Mouse (Mus musculus) brown adipose tissue, adult 24 weeks (tissue): ENCODE data around the gene Smarca4. TPM values are rescaled to one million over a fixed set of nuclear protein-coding genes. Genes with fewer than 3 reads are reported as not detected.
A peak's percentile ranks its signal among the peaks of the same experiment; 100 is the strongest.
"Not testable (repeated sequence)": the region's sequence is repeated elsewhere in the genome, so short reads cannot be mapped to it uniquely, and the experiment has no call there.

Experiments
- H3K27ac ChIP-seq: fragments of 200-500 bp; replicated peaks from 2 replicates; pipeline ENCODE4 v1.5.1; 2012; ENCODE audit warnings: low read depth, mild to moderate bottlenecking, low read length
- H3K4me1 ChIP-seq: fragments of 200-500 bp; 2 replicates; pipeline ENCODE4 v1.6.1; 2012; ENCODE audit warnings: low read length, mixed read lengths; ENCODE audit not compliant: control insufficient read depth, insufficient read depth, insufficient read length
- H3K4me3 ChIP-seq: fragments of 200-500 bp; 2 replicates; pipeline ENCODE4 v1.5.1; 2012; ENCODE audit warnings: low read depth, mild to moderate bottlenecking, low read length, moderate library complexity; ENCODE audit not compliant: insufficient read depth
- polyA plus RNA-seq: library from polyadenylated mRNA; stranded (reverse); fragments of >200 nt; gene quantifications from 2 replicates; pipeline ENCODE4 v1.2.4, GENCODE M21; 2012; ENCODE audit not compliant: missing spikeins, insufficient read depth, insufficient read length

Smarca4 gene
- polyA plus RNA-seq, 1 experiment = 26.2 TPM

- H3K27ac ChIP-seq = peak within 1 kb of the TSS; percentile 68
- peaks cover 5% of the 10 kb centered on the region for H3K4me1 ChIP-seq
- peak within 1 kb of the TSS; percentile 90 for H3K4me3 ChIP-seq
Observed at GRCm38 (mm10) chr9:21592703-21593121, 23.3 kb upstream of the Smarca4 start, which contains the start of the genes Timm29 and Yipf2. Gene Timm29, plus strand, starts transcription at chr9:21592722. Gene Yipf2, minus strand, starts transcription at chr9:21592828.

GRCm38 (mm10) chr9:21593122-21593721 lies 22.7 kb upstream of the Smarca4 start:
- Histone ChIP-seq H3K4me1 (peaks cover 5% of the 10 kb centered on the region), H3K27ac (peak overlapping the region; percentile 68), H3K4me3 (peak overlapping the region; percentile 90)

- H3K27ac ChIP-seq, H3K4me1 ChIP-seq: not testable (repeated sequence)
- 0 out of 2 replicates have a peak overlapping the region, but pooled peaks have one; percentile 2 for H3K4me3 ChIP-seq
Observed at GRCm38 (mm10) chr9:21594350-21594749, 21.6 kb upstream of the Smarca4 start.

- H3K27ac ChIP-seq = no peak overlapping the region
- no peak overlapping the region for H3K4me3 ChIP-seq
- H3K4me1 ChIP-seq = peaks cover 5% of the 10 kb centered on the region
Observed at GRCm38 (mm10) chr9:21594838-21595237, 21.1 kb upstream of the Smarca4 start.

GRCm38 (mm10) chr9:21598198-21598597 lies 17.8 kb upstream of the Smarca4 start:
- Histone ChIP-seq H3K4me1 (no peaks in the 10 kb centered on the region; the same call in 1 of the 2 replicates), H3K4me3 (no peak overlapping the region), H3K27ac (no peak overlapping the region)

- no peak overlapping the region for H3K4me3 ChIP-seq
- no peaks in the 10 kb centered on the region for H3K4me1 ChIP-seq
Observed at GRCm38 (mm10) chr9:21600186-21600585, 15.8 kb upstream of the Smarca4 start.

GRCm38 (mm10) chr9:21601073-21601472 lies 14.9 kb upstream of the Smarca4 start:
- no peaks in the 10 kb centered on the region for H3K4me1 ChIP-seq

More at GRCm38 (mm10) chr9:21600186-21600585, 15.8 kb upstream of the Smarca4 start:
- no peak overlapping the region for H3K27ac ChIP-seq

GRCm38 (mm10) chr9:21601722-21602399 lies 14.1 kb upstream of the Smarca4 start:
- H3K27ac ChIP-seq = no peak overlapping the region
- no peaks in the 10 kb centered on the region for H3K4me1 ChIP-seq
- H3K4me3 ChIP-seq = no peak overlapping the region

More at GRCm38 (mm10) chr9:21601073-21601472, 14.9 kb upstream of the Smarca4 start:
- Histone ChIP-seq H3K4me3 (no peak overlapping the region), H3K27ac (no peak overlapping the region)

GRCm38 (mm10) chr9:21604119-21604518 lies 11.8 kb upstream of the Smarca4 start:
- Histone ChIP-seq H3K27ac (no peak overlapping the region), H3K4me1 (no peaks in the 10 kb centered on the region), H3K4me3 (no peak overlapping the region)

- Histone ChIP-seq H3K4me1 (no peaks in the 10 kb centered on the region), H3K4me3 (no peak overlapping the region), H3K27ac (no peak overlapping the region)
Observed at GRCm38 (mm10) chr9:21605865-21606264, 10.1 kb upstream of the Smarca4 start.

GRCm38 (mm10) chr9:21606648-21607047 lies 9.3 kb upstream of the Smarca4 start:
- Histone ChIP-seq H3K27ac (no peak overlapping the region), H3K4me3 (no peak overlapping the region), H3K4me1 (no peaks in the 10 kb centered on the region)

GRCm38 (mm10) chr9:21609861-21610260 lies 6.1 kb upstream of the Smarca4 start:
- Histone ChIP-seq H3K27ac (no peak overlapping the region), H3K4me1 (no peaks in the 10 kb centered on the region), H3K4me3 (no peak overlapping the region)

GRCm38 (mm10) chr9:21614864-21615616 lies 929 bp upstream of the Smarca4 start:
- peak overlapping the region; percentile 71 for H3K27ac ChIP-seq
- peak overlapping the region; percentile 74 for H3K4me3 ChIP-seq
- H3K4me1 ChIP-seq = peaks cover 8% of the 10 kb centered on the region; the same call in 1 of the 2 replicates

GRCm38 (mm10) chr9:21616232-21616781 lies 338 bp downstream of the Smarca4 start:
- H3K4me3 ChIP-seq = peak overlapping the region; percentile 96
- H3K27ac ChIP-seq = peak overlapping the region; percentile 94
- peaks cover 8% of the 10 kb centered on the region; the same call in 1 of the 2 replicates for H3K4me1 ChIP-seq

GRCm38 (mm10) chr9:21617066-21617465 lies 1.1 kb downstream of the Smarca4 start:
- Histone ChIP-seq H3K27ac (peak overlapping the region; percentile 94), H3K4me1 (peaks cover 8% of the 10 kb centered on the region; the same call in 1 of the 2 replicates), H3K4me3 (peak overlapping the region; percentile 96)
